Mouse (Mus musculus) kidney, adult 2 months (tissue): ENCODE data around the gene Soga1. TPM values are rescaled to one million over a fixed set of nuclear protein-coding genes. Genes with fewer than 3 reads are reported as not detected.
A peak's percentile ranks its signal among the peaks of the same experiment; 100 is the strongest.

Source experiments
- DNase-seq: peaks from one replicate; pipeline ENCODE4 v3.0.0; 2021
- H3K27ac ChIP-seq: fragments of 200-500 bp; 2 replicates; pipeline ENCODE4 v1.5.1; 2012; ENCODE audit warnings: low read depth, low read length, control low read depth, inconsistent platforms; ENCODE audit not compliant: insufficient read depth
- H3K27me3 ChIP-seq: fragments of 200-500 bp; replicated peaks from 2 replicates; pipeline ENCODE4 v1.6.1; 2012; ENCODE audit warnings: mild to moderate bottlenecking, moderate library complexity, low read length, inconsistent platforms; ENCODE audit not compliant: control insufficient read depth, insufficient read depth
- H3K36me3 ChIP-seq: fragments of 200-500 bp; 2 replicates; pipeline ENCODE4 v1.6.1; 2012; ENCODE audit warnings: mild to moderate bottlenecking, moderate library complexity, low read length, inconsistent platforms; ENCODE audit not compliant: control insufficient read depth, insufficient read depth
- H3K4me1 ChIP-seq: fragments of 200-500 bp; 2 replicates; pipeline ENCODE4 v1.6.1; 2011; ENCODE audit warnings: low read length; ENCODE audit not compliant: control insufficient read depth, insufficient read depth
- H3K4me3 ChIP-seq: fragments of 200-500 bp; 2 replicates; pipeline ENCODE4 v1.5.1; 2011; ENCODE audit warnings: mild to moderate bottlenecking, low read depth, low read length, control low read depth; ENCODE audit not compliant: insufficient read depth
- CTCF ChIP-seq: fragments of 200-500 bp; conservative IDR thresholded peaks from 2 replicates; pipeline ENCODE4 v1.5.1; 2011; ENCODE audit warnings: low read depth, mild to moderate bottlenecking, control low read depth, low read length, moderate library complexity, mixed read lengths; ENCODE audit not compliant: insufficient read depth, insufficient read length
- POLR2A ChIP-seq: fragments of 200-500 bp; IDR thresholded peaks from one replicate; pipeline ENCODE4 v1.6.1; 2011; ENCODE audit warnings: low read depth, low read length, control low read depth
- WGBS: fragments of 180-500 bp; shearing (Covaris S2); methylation state at CpG from one replicate; pipeline ENCODE4 v1.1.7; 2018; 5-methylcytosine and 5-hydroxymethylcytosine counted together
- polyA plus RNA-seq: library from polyadenylated mRNA; depleted of rRNA; stranded (reverse); fragments of >200 nt; gene quantifications from 2 replicates; pipeline ENCODE4 v1.2.3, GENCODE M21; 2012

The Soga1 gene
- polyA plus RNA-seq, 1 experiment = 5.4 TPM

- Histone ChIP-seq H3K27ac (no peak overlapping the region), H3K4me1 (peaks cover 6% of the 10 kb centered on the region; the same call in 1 of the 2 replicates), H3K36me3 (no peaks in the 10 kb centered on the region), H3K4me3 (peak overlapping the region; percentile 66), H3K27me3 (no peaks in the 10 kb centered on the region)
- WGBS = 21% methylated on average over 5 of the region's 5 CpGs
- TF ChIP-seq POLR2A = no peak
- TF ChIP-seq CTCF = no peak
- DNase-seq = no peak
Observed at GRCm38 (mm10) chr2:157007234-157007596, 71.8 kb downstream of the Soga1 start.

GRCm38 (mm10) chr2:157006511-157007233 lies 72.4 kb downstream of the Soga1 start, which contains the start of gene Dsn1:
Gene Dsn1, minus strand, starts transcription at chr2:157007154.
- H3K27me3 ChIP-seq = no peaks in the 10 kb centered on the region
- no peak within 1 kb of the TSS for H3K27ac ChIP-seq
- peaks cover 6% of the 10 kb centered on the region; the same call in 1 of the 2 replicates for H3K4me1 ChIP-seq
- no peaks in the 10 kb centered on the region for H3K36me3 ChIP-seq
- TF ChIP-seq POLR2A = peak; percentile 51
- TF ChIP-seq CTCF = no peak
- WGBS = under 1% methylated on average over 56 of the region's 56 CpGs
- peak within 1 kb of the TSS; percentile 66 for H3K4me3 ChIP-seq
- peak; percentile 90 for DNase-seq

GRCm38 (mm10) chr2:157002321-157002720 lies 76.7 kb downstream of the Soga1 start:
- TF ChIP-seq POLR2A (no peak), CTCF (no peak)
- Histone ChIP-seq H3K36me3 (no peaks in the 10 kb centered on the region), H3K4me3 (no peak overlapping the region)

GRCm38 (mm10) chr2:156998263-156998662 lies 80.8 kb downstream of the Soga1 start:
- TF ChIP-seq CTCF = no peak
- TF ChIP-seq POLR2A = no peak
- DNase-seq = no peak
- H3K27ac ChIP-seq = no peak overlapping the region
- H3K27me3 ChIP-seq = no peaks in the 10 kb centered on the region
- H3K4me1 ChIP-seq = no peaks in the 10 kb centered on the region
- H3K4me3 ChIP-seq = no peak overlapping the region
- no peaks in the 10 kb centered on the region for H3K36me3 ChIP-seq
- WGBS = 90% methylated on average over 5 of the region's 5 CpGs

More at GRCm38 (mm10) chr2:157002321-157002720, 76.7 kb downstream of the Soga1 start:
- H3K27ac ChIP-seq = no peak overlapping the region
- peaks cover 4% of the 10 kb centered on the region; the same call in 1 of the 2 replicates for H3K4me1 ChIP-seq
- DNase-seq = peak; percentile 42
- WGBS = 64% methylated on average over 4 of the region's 4 CpGs
- no peaks in the 10 kb centered on the region for H3K27me3 ChIP-seq

GRCm38 (mm10) chr2:156996576-156996975 lies 82.5 kb downstream of the Soga1 start:
- Histone ChIP-seq H3K36me3 (no peaks in the 10 kb centered on the region), H3K4me1 (no peaks in the 10 kb centered on the region), H3K4me3 (no peak overlapping the region), H3K27me3 (no peaks in the 10 kb centered on the region), H3K27ac (no peak overlapping the region)
- peak; percentile 86 for TF ChIP-seq CTCF
- no peak for TF ChIP-seq POLR2A
- WGBS = 45% methylated on average over 6 of the region's 6 CpGs
- peak; percentile 81 for DNase-seq

GRCm38 (mm10) chr2:156991470-156992319 lies 87.4 kb downstream of the Soga1 start, which contains the start of gene Ndrg3:
Gene Ndrg3, minus strand, starts transcription at chr2:156992056.
- DNase-seq = peak; percentile 99
- under 1% methylated on average over 66 of the region's 66 CpGs for WGBS
- peak within 1 kb of the TSS; percentile 80 for H3K4me3 ChIP-seq
- H3K4me1 ChIP-seq = peaks cover 2% of the 10 kb centered on the region; the same call in 1 of the 2 replicates
- H3K27me3 ChIP-seq = no peaks in the 10 kb centered on the region
- TF ChIP-seq POLR2A (no peak), CTCF (peak; percentile 45; the same call in 1 of the 2 replicates)
- no peaks in the 10 kb centered on the region for H3K36me3 ChIP-seq
- peak within 1 kb of the TSS; percentile 22 for H3K27ac ChIP-seq
